Mouse (Mus musculus): ENCODE data around the gene Gm11985. TPM values are rescaled to one million over a fixed set of nuclear protein-coding genes. Genes with fewer than 3 reads are reported as not detected.

Gene Gm11985
- total and polyA plus RNA-seq, 3 experiments: not detected

GRCm38 (mm10) chr11:7213501-7214341, 25.4 kb upstream of the Gm11985 start, which contains the start of gene Igfbp3:
Gene Igfbp3 (minus strand): TSS chr11:7213923.
- DNase-seq (ENCODE audit: extremely low read depth): no peak
- dilution Hi-C loops (cut with MboI; ENCODE audit: extremely low pct_ligation_motif_present, extremely low pct_unique_long_range_greater_than_20kb, low sequenced_read_pairs) (no loop called here), in situ Hi-C loops (cut with MboI; ENCODE audit: low pct_ligation_motif_present, low pct_unique_long_range_greater_than_20kb, low sequenced_read_pairs) (loop anchor here (25.0 kb wide), 1 partner anchor 1024 kb away; no protein-coding TSS in a partner anchor)
- no peaks in the 10 kb centered on the region for H3K27me3 ChIP-seq (replicated peaks)
- no peak within 1 kb of the TSS for H3K4me2 ChIP-seq (ENCODE audit: insufficient read depth, low read depth, poor library complexity, severe bottlenecking)
- H3K9ac ChIP-seq (ENCODE audit: insufficient read depth, low read depth): no peak within 1 kb of the TSS
- no peak within 1 kb of the TSS for H3K27ac ChIP-seq (ENCODE audit: insufficient read depth, low read depth)
- no peak for TF ChIP-seq MAZ (IDR thresholded peaks at IDR 0.05; ENCODE audit: low read depth, low read length)
- TF ChIP-seq USF2 (conservative IDR thresholded peaks at IDR 0.05; ENCODE audit: low read depth, low read length): no peak
- TF ChIP-seq NRF1 (IDR thresholded peaks at IDR 0.05; ENCODE audit: low read depth, low read length): no peak
- TF ChIP-seq ZMIZ1 (IDR thresholded peaks at IDR 0.05; ENCODE audit: low read depth, low read length): no peak
- no peak for TF ChIP-seq CTCF (conservative IDR thresholded peaks at IDR 0.05 in 1 of 2, IDR thresholded peaks at IDR 0.05 in 1 of 2; ENCODE audit: low read depth in 2 of 2, low read length in 2 of 2)
- TF ChIP-seq ZKSCAN1 (IDR thresholded peaks at IDR 0.05; ENCODE audit: borderline replicate concordance, low read depth, low read length): no peak
- no peak for TF ChIP-seq HCFC1 (IDR thresholded peaks at IDR 0.05; ENCODE audit: low read depth, low read length)
- TF ChIP-seq UBTF (IDR thresholded peaks at IDR 0.05; ENCODE audit: low read depth, low read length): no peak
- no peak for TF ChIP-seq ELF1 (IDR thresholded peaks at IDR 0.05; ENCODE audit: low read depth, low read length)
- TF ChIP-seq EP300 (IDR thresholded peaks at IDR 0.05; ENCODE audit: low read length): no peak
- no peak for TF ChIP-seq POLR2AphosphoS2 (IDR thresholded peaks at IDR 0.05; ENCODE audit: low read depth, low read length)
- TF ChIP-seq TCF12 (IDR thresholded peaks at IDR 0.05; ENCODE audit: low read depth, low read length): no peak
- no peak for TF ChIP-seq POLR2A (IDR thresholded peaks at IDR 0.05; ENCODE audit: low read depth, low read length)
- no peak for TF ChIP-seq RCOR1 (conservative IDR thresholded peaks at IDR 0.05; ENCODE audit: low read depth, low read length)
- no peak for TF ChIP-seq RAD21 (IDR thresholded peaks at IDR 0.05; ENCODE audit: low read depth, low read length)
- no peaks in the 10 kb centered on the region for H3K79me2 ChIP-seq (replicated peaks; ENCODE audit: control insufficient read depth, extremely low read depth, insufficient read depth, poor library complexity, severe bottlenecking)
- H3K9me3 ChIP-seq (replicated peaks; ENCODE audit: low read length): peaks cover 46% of the 10 kb centered on the region
- no peaks in the 10 kb centered on the region for H3K36me3 ChIP-seq (replicated peaks in 1 of 2; ENCODE audit: control insufficient read depth in 1 of 2, insufficient read depth in 1 of 2, low read length in 1 of 2)
- no peaks in the 10 kb centered on the region for H3K4me1 ChIP-seq (ENCODE audit: control insufficient read depth in 1 of 2, insufficient read depth in 2 of 2)
- H3K4me3 ChIP-seq (replicated peaks in 1 of 3; ENCODE audit: low read depth in 2 of 3, low read length in 2 of 3, poor library complexity in 1 of 3): no peak within 1 kb of the TSS

GRCm38 (mm10) chr11:7213161-7213500, 24.8 kb upstream of the Gm11985 start:
- in situ Hi-C loops (cut with MboI; ENCODE audit: low pct_ligation_motif_present, low pct_unique_long_range_greater_than_20kb, low sequenced_read_pairs): loop anchor here (25.0 kb wide), 1 partner anchor 1024 kb away; no protein-coding TSS in a partner anchor
- dilution Hi-C loops (cut with MboI; ENCODE audit: extremely low pct_ligation_motif_present, extremely low pct_unique_long_range_greater_than_20kb, low sequenced_read_pairs): no loop called here
- Histone ChIP-seq H3K79me2 (replicated peaks; ENCODE audit: control insufficient read depth, extremely low read depth, insufficient read depth, poor library complexity, severe bottlenecking) (no peaks in the 10 kb centered on the region), H3K36me3 (replicated peaks in 1 of 2; ENCODE audit: control insufficient read depth in 1 of 2, insufficient read depth in 1 of 2, low read length in 1 of 2) (no peaks in the 10 kb centered on the region), H3K9ac (ENCODE audit: insufficient read depth, low read depth) (no peak overlapping the region), H3K4me1 (ENCODE audit: control insufficient read depth in 1 of 2, insufficient read depth in 2 of 2) (no peaks in the 10 kb centered on the region), H3K27ac (ENCODE audit: insufficient read depth, low read depth) (no peak overlapping the region), H3K9me3 (replicated peaks; ENCODE audit: low read length) (peaks cover 51% of the 10 kb centered on the region), H3K27me3 (replicated peaks) (peaks cover 2% of the 10 kb centered on the region), H3K4me2 (ENCODE audit: insufficient read depth, low read depth, poor library complexity, severe bottlenecking) (no peak overlapping the region), H3K4me3 (replicated peaks in 1 of 3; ENCODE audit: low read depth in 2 of 3, low read length in 2 of 3, poor library complexity in 1 of 3) (no peak overlapping the region)
- TF ChIP-seq BHLHE40 (IDR thresholded peaks at IDR 0.05; ENCODE audit: low read depth, low read length) (no peak), MYC (IDR thresholded peaks at IDR 0.05; ENCODE audit: low read depth, low read length) (no peak), NRF1 (IDR thresholded peaks at IDR 0.05; ENCODE audit: low read depth, low read length) (no peak), MAX (IDR thresholded peaks at IDR 0.05; ENCODE audit: low read length) (no peak), CHD1 (IDR thresholded peaks at IDR 0.05; ENCODE audit: low read depth, low read length) (no peak), GABPA (IDR thresholded peaks at IDR 0.05; ENCODE audit: insufficient replicate concordance, low read depth, low read length) (no peak), ETS1 (conservative IDR thresholded peaks at IDR 0.05; ENCODE audit: low read depth, low read length) (no peak), ZNF384 (IDR thresholded peaks at IDR 0.05; ENCODE audit: low read depth, low read length) (no peak), TBP (conservative IDR thresholded peaks at IDR 0.05; ENCODE audit: low read depth, low read length) (no peak), EP300 (IDR thresholded peaks at IDR 0.05; ENCODE audit: low read length) (no peak), ZKSCAN1 (IDR thresholded peaks at IDR 0.05; ENCODE audit: borderline replicate concordance, low read depth, low read length) (no peak), MEF2A (IDR thresholded peaks at IDR 0.05; ENCODE audit: borderline replicate concordance, low read depth, low read length) (no peak), UBTF (IDR thresholded peaks at IDR 0.05; ENCODE audit: low read depth, low read length) (no peak), SIN3A (IDR thresholded peaks at IDR 0.05; ENCODE audit: low read length) (no peak), ZC3H11A (IDR thresholded peaks at IDR 0.05; ENCODE audit: low read depth, low read length) (no peak), CTCF (conservative IDR thresholded peaks at IDR 0.05 in 1 of 2, IDR thresholded peaks at IDR 0.05 in 1 of 2; ENCODE audit: low read depth in 2 of 2, low read length in 2 of 2) (no peak), ZMIZ1 (IDR thresholded peaks at IDR 0.05; ENCODE audit: low read depth, low read length) (no peak)
- DNase-seq (ENCODE audit: extremely low read depth): no peak
